Mouse (Mus musculus) liver, embryonic 12.5 days (tissue): ENCODE results near the gene Ccdc9b. TPM values are rescaled to one million over a fixed set of nuclear protein-coding genes. Genes with fewer than 3 reads are reported as not detected.

Experiments
- ATAC-seq: fragments of 200-750 bp; cut with Nextera tagmentation; 2 replicates; pipeline ENCODE4 v1.8.0; 2017; ENCODE audit warnings: moderate number of reproducible peaks, mild to moderate bottlenecking, moderate library complexity
- H3K27ac ChIP-seq: fragments of 300-500 bp; sonication (generic); 2 replicates; pipeline ENCODE4 v1.5.1; 2016; ENCODE audit warnings: mild to moderate bottlenecking
- H3K27me3 ChIP-seq: fragments of 300-500 bp; sonication (generic); replicated peaks from 2 replicates; pipeline ENCODE4 v1.6.1; 2016; ENCODE audit warnings: mild to moderate bottlenecking, moderate library complexity
- H3K36me3 ChIP-seq: fragments of 300-500 bp; sonication (generic); 2 replicates; pipeline ENCODE4 v1.6.1; 2016; ENCODE audit warnings: mild to moderate bottlenecking, moderate library complexity
- H3K4me1 ChIP-seq: fragments of 300-500 bp; sonication (generic); 2 replicates; pipeline ENCODE4 v1.6.1; 2016
- H3K4me2 ChIP-seq: fragments of 300-500 bp; sonication (generic); 2 replicates; pipeline ENCODE4 v1.6.1; 2016; ENCODE audit warnings: mild to moderate bottlenecking, moderate library complexity
- H3K4me3 ChIP-seq: fragments of 300-500 bp; sonication (generic); 2 replicates; pipeline ENCODE4 v1.5.1; 2016; ENCODE audit warnings: mild to moderate bottlenecking, moderate library complexity
- H3K9ac ChIP-seq: fragments of 300-500 bp; sonication (generic); 2 replicates; pipeline ENCODE4 v1.6.1; 2016; ENCODE audit warnings: mild to moderate bottlenecking, moderate library complexity
- H3K9me3 ChIP-seq: fragments of 300-500 bp; sonication (generic); replicated peaks from 2 replicates; pipeline ENCODE4 v1.6.1; 2016; ENCODE audit warnings: mild to moderate bottlenecking, moderate library complexity
- WGBS: fragments of 180-500 bp; shearing (Covaris S2); methylation state at CpG from one replicate; pipeline ENCODE4 v1.1.7; 2016; ENCODE audit not compliant: insufficient replicate concordance; 5-methylcytosine and 5-hydroxymethylcytosine counted together
- polyA plus RNA-seq: library from polyadenylated mRNA; unstranded; fragments of >200 nt; fragmentation: Nextera tagmentation; extraction: Ambion mirVana; gene quantifications from 2 replicates; pipeline ENCODE4 v1.2.1, GENCODE M21; 2016

The Ccdc9b gene
- polyA plus RNA-seq, 1 experiment from 2014 or later = 0.39 TPM

- Histone ChIP-seq H3K27me3 (peaks cover 29% of the 10 kb centered on the region), H3K4me1 (peaks cover 71% of the 10 kb centered on the region), H3K9me3 (no peaks in the 10 kb centered on the region), H3K36me3 (peaks cover 29% of the 10 kb centered on the region), H3K9ac (peak overlapping the region; percentile 96), H3K27ac (peak overlapping the region; percentile 83), H3K4me2 (peak overlapping the region; percentile 100), H3K4me3 (peak overlapping the region; percentile 94)
- peak; percentile 46 for ATAC-seq
- 2% methylated on average over 100 of the region's 113 CpGs for WGBS
Observed at GRCm38 (mm10) chr2:118745915-118746901, 16.3 kb downstream of the Ccdc9b start.

GRCm38 (mm10) chr2:118745232-118745884 is 17.1 kb downstream of the Ccdc9b start, which contains the start of gene Inafm2:
Gene Inafm2 (plus strand): TSS chr2:118745758.
- H3K4me2 ChIP-seq = peak within 1 kb of the TSS; percentile 100
- H3K9ac ChIP-seq = peak within 1 kb of the TSS; percentile 96
- peak within 1 kb of the TSS; percentile 94 for H3K4me3 ChIP-seq
- H3K27ac ChIP-seq = peak within 1 kb of the TSS; percentile 83
- peaks cover 64% of the 10 kb centered on the region for H3K4me1 ChIP-seq
- peaks cover 23% of the 10 kb centered on the region for H3K36me3 ChIP-seq
- peak; percentile 90 for ATAC-seq
- no peaks in the 10 kb centered on the region for H3K9me3 ChIP-seq
- peaks cover 29% of the 10 kb centered on the region for H3K27me3 ChIP-seq
- 1% methylated on average over 53 of the region's 57 CpGs for WGBS

GRCm38 (mm10) chr2:118744621-118745020 is 17.8 kb downstream of the Ccdc9b start:
- H3K4me3 ChIP-seq = peak overlapping the region; percentile 94
- 16% methylated on average over 7 of the region's 7 CpGs for WGBS
- peak overlapping the region; percentile 100 for H3K4me2 ChIP-seq
- H3K27me3 ChIP-seq = peaks cover 29% of the 10 kb centered on the region
- no peak for ATAC-seq
- H3K27ac ChIP-seq = peak overlapping the region; percentile 40; the same call in 1 of the 2 replicates
- H3K4me1 ChIP-seq = peaks cover 60% of the 10 kb centered on the region
- H3K36me3 ChIP-seq = peaks cover 16% of the 10 kb centered on the region
- H3K9me3 ChIP-seq = no peaks in the 10 kb centered on the region
- H3K9ac ChIP-seq = peak overlapping the region; percentile 96; the same call in 1 of the 2 replicates

- no peak overlapping the region for H3K4me3 ChIP-seq
- peaks cover 35% of the 10 kb centered on the region for H3K27me3 ChIP-seq
- H3K9me3 ChIP-seq = no peaks in the 10 kb centered on the region
- 27% methylated on average over 8 of the region's 8 CpGs for WGBS
- no peak for ATAC-seq
- H3K4me2 ChIP-seq = no peak overlapping the region
- H3K9ac ChIP-seq = no peak overlapping the region
- peaks cover 3% of the 10 kb centered on the region for H3K36me3 ChIP-seq
- H3K4me1 ChIP-seq = peaks cover 47% of the 10 kb centered on the region
- no peak overlapping the region for H3K27ac ChIP-seq
Observed at GRCm38 (mm10) chr2:118743261-118743943, 19.1 kb downstream of the Ccdc9b start.

- Histone ChIP-seq H3K9ac (no peak overlapping the region), H3K4me2 (no peak overlapping the region), H3K4me1 (peaks cover 25% of the 10 kb centered on the region), H3K27me3 (peaks cover 37% of the 10 kb centered on the region), H3K4me3 (no peak overlapping the region), H3K36me3 (no peaks in the 10 kb centered on the region), H3K27ac (no peak overlapping the region), H3K9me3 (no peaks in the 10 kb centered on the region)
- 65% methylated on average over 9 of the region's 9 CpGs for WGBS
- no peak for ATAC-seq
Observed at GRCm38 (mm10) chr2:118741183-118741582, 21.3 kb downstream of the Ccdc9b start.

GRCm38 (mm10) chr2:118740341-118740740 is 22.1 kb downstream of the Ccdc9b start:
- Histone ChIP-seq H3K9ac (no peak overlapping the region), H3K4me1 (peaks cover 23% of the 10 kb centered on the region), H3K4me2 (no peak overlapping the region), H3K27me3 (peaks cover 41% of the 10 kb centered on the region), H3K36me3 (no peaks in the 10 kb centered on the region), H3K27ac (no peak overlapping the region), H3K4me3 (no peak overlapping the region), H3K9me3 (no peaks in the 10 kb centered on the region)
- ATAC-seq = no peak
- 31% methylated on average over 3 of the region's 3 CpGs for WGBS

GRCm38 (mm10) chr2:118733341-118733740 is 29.1 kb downstream of the Ccdc9b start:
- no peak overlapping the region for H3K4me2 ChIP-seq
- H3K27ac ChIP-seq = no peak overlapping the region
- 69% methylated on average over 5 of the region's 5 CpGs for WGBS
- H3K4me1 ChIP-seq = peaks cover 11% of the 10 kb centered on the region
- no peaks in the 10 kb centered on the region for H3K9me3 ChIP-seq
- no peak for ATAC-seq
- H3K27me3 ChIP-seq = peaks cover 53% of the 10 kb centered on the region
- no peaks in the 10 kb centered on the region for H3K36me3 ChIP-seq
- no peak overlapping the region for H3K4me3 ChIP-seq
- no peak overlapping the region for H3K9ac ChIP-seq

- WGBS = 72% methylated on average over 5 of the region's 5 CpGs
- ATAC-seq = no peak
- no peaks in the 10 kb centered on the region for H3K36me3 ChIP-seq
- H3K9me3 ChIP-seq = no peaks in the 10 kb centered on the region
- H3K4me1 ChIP-seq = peaks cover 23% of the 10 kb centered on the region
- H3K27me3 ChIP-seq = peaks cover 67% of the 10 kb centered on the region
- H3K27ac ChIP-seq = no peak overlapping the region
- H3K9ac ChIP-seq = no peak overlapping the region
- H3K4me3 ChIP-seq = no peak overlapping the region
- H3K4me2 ChIP-seq = no peak overlapping the region
Observed at GRCm38 (mm10) chr2:118731981-118732380, 30.5 kb downstream of the Ccdc9b start.

GRCm38 (mm10) chr2:118730622-118730915 is 31.9 kb downstream of the Ccdc9b start:
- Histone ChIP-seq H3K27me3 (peaks cover 61% of the 10 kb centered on the region), H3K4me2 (no peak overlapping the region), H3K4me3 (no peak overlapping the region), H3K27ac (no peak overlapping the region), H3K36me3 (no peaks in the 10 kb centered on the region), H3K9me3 (no peaks in the 10 kb centered on the region), H3K4me1 (peaks cover 23% of the 10 kb centered on the region), H3K9ac (no peak overlapping the region)
- no peak for ATAC-seq
- 6% methylated on average over 3 of the region's 3 CpGs for WGBS

GRCm38 (mm10) chr2:118729816-118730621 is 32.4 kb downstream of the Ccdc9b start:
- peaks cover 61% of the 10 kb centered on the region for H3K27me3 ChIP-seq
- peaks cover 23% of the 10 kb centered on the region for H3K4me1 ChIP-seq
- H3K9ac ChIP-seq = no peak overlapping the region
- WGBS = 31% methylated on average over 8 of the region's 8 CpGs
- no peak for ATAC-seq
- H3K36me3 ChIP-seq = no peaks in the 10 kb centered on the region
- no peaks in the 10 kb centered on the region for H3K9me3 ChIP-seq
- no peak overlapping the region for H3K4me2 ChIP-seq
- H3K4me3 ChIP-seq = no peak overlapping the region
- H3K27ac ChIP-seq = 0 out of 2 replicates have a peak overlapping the region, but pooled peaks have one; percentile 8

- H3K9ac ChIP-seq = no peak overlapping the region
- H3K9me3 ChIP-seq = no peaks in the 10 kb centered on the region
- H3K36me3 ChIP-seq = no peaks in the 10 kb centered on the region
- H3K27ac ChIP-seq = peak overlapping the region; percentile 55
- H3K4me1 ChIP-seq = peaks cover 27% of the 10 kb centered on the region
- peak overlapping the region; percentile 48; the same call in 1 of the 2 replicates for H3K4me2 ChIP-seq
- no peak for ATAC-seq
- H3K4me3 ChIP-seq = no peak overlapping the region
- WGBS = 13% methylated on average over 4 of the region's 4 CpGs
- H3K27me3 ChIP-seq = peaks cover 68% of the 10 kb centered on the region
Observed at GRCm38 (mm10) chr2:118729194-118729593, 33.3 kb downstream of the Ccdc9b start.
